Mouse (Mus musculus) lung, postnatal 0 days (tissue): ENCODE results near the gene Sertad2. TPM values are rescaled to one million over a fixed set of nuclear protein-coding genes. Genes with fewer than 3 reads are reported as not detected.
A peak's percentile ranks its signal among the peaks of the same experiment; 100 is the strongest.

Experiments
- ATAC-seq: fragments of 200-750 bp; cut with Nextera tagmentation; 2 replicates; pipeline ENCODE4 v1.8.0; 2017; ENCODE audit warnings: moderate library complexity
- DNase-seq: peaks from one replicate; pipeline ENCODE4 v3.0.0-alpha.2; 2016; ENCODE audit warnings: low spot score
- H3K27ac ChIP-seq: fragments of 300-500 bp; sonication (generic); 2 replicates; pipeline ENCODE4 v1.5.1; 2014; ENCODE audit warnings: antibody characterized with exemption, mild to moderate bottlenecking, low read length, mixed read lengths
- H3K27me3 ChIP-seq: fragments of 300-500 bp; sonication (generic); replicated peaks from 2 replicates; pipeline ENCODE4 v1.6.1; 2014; ENCODE audit warnings: low read length, mixed read lengths; ENCODE audit not compliant: insufficient read depth
- H3K36me3 ChIP-seq: fragments of 300-500 bp; sonication (generic); 2 replicates; pipeline ENCODE4 v1.6.1; 2014; ENCODE audit warnings: low read length, mixed read lengths; ENCODE audit not compliant: insufficient read depth
- H3K4me1 ChIP-seq: fragments of 300-500 bp; sonication (generic); 2 replicates; pipeline ENCODE4 v1.6.1; 2014; ENCODE audit warnings: antibody characterized with exemption, low read depth, low read length, mixed read lengths; ENCODE audit not compliant: insufficient read depth
- H3K4me2 ChIP-seq: fragments of 300-500 bp; sonication (generic); replicated peaks from 2 replicates; pipeline ENCODE4 v1.6.1; 2014; ENCODE audit warnings: low read depth, mild to moderate bottlenecking, low read length, moderate library complexity, mixed read lengths
- H3K4me3 ChIP-seq: fragments of 300-500 bp; sonication (generic); 2 replicates; pipeline ENCODE4 v1.5.1; 2014; ENCODE audit warnings: low read depth, low read length
- H3K9ac ChIP-seq: fragments of 300-500 bp; sonication (generic); replicated peaks from 2 replicates; pipeline ENCODE4 v1.6.1; 2014; ENCODE audit warnings: low read depth, mild to moderate bottlenecking
- H3K9me3 ChIP-seq: fragments of 300-500 bp; sonication (generic); 2 replicates; pipeline ENCODE4 v1.6.1; 2016; ENCODE audit warnings: low read length, mixed read lengths
- CTCF ChIP-seq: IDR thresholded peaks from 2 replicates; pipeline ENCODE4 v1.5.1; 2016; ENCODE audit warnings: antibody characterized with exemption, mild to moderate bottlenecking
- EP300 ChIP-seq: IDR thresholded peaks from 2 replicates; pipeline ENCODE4 v1.6.1; 2016; ENCODE audit warnings: antibody characterized with exemption, mild to moderate bottlenecking, control low read depth
- WGBS: fragments of 180-500 bp; shearing (Covaris S2); extraction: QIAGEN DNeasy Blood & Tissue Kit; methylation state at CpG from one replicate; pipeline ENCODE4 v1.1.7; 2014; 5-methylcytosine and 5-hydroxymethylcytosine counted together
- polyA plus RNA-seq: library from polyadenylated mRNA; unstranded; fragments of >200 nt; fragmentation: Nextera tagmentation; extraction: Ambion mirVana; gene quantifications from 2 replicates; pipeline ENCODE4 v1.2.1, GENCODE M21; 2015

The Sertad2 gene
- polyA plus RNA-seq, 1 experiment from 2014 or later, result 43.6 TPM

GRCm38 (mm10) chr11:20561323-20562002 lies 18.4 kb downstream of the Sertad2 start:
- 2% methylated on average over 13 of the region's 13 CpGs for WGBS
- no peaks in the 10 kb centered on the region for H3K27me3 ChIP-seq
- DNase-seq (peak; percentile 70), ATAC-seq (peak; percentile 89)
- H3K4me3 ChIP-seq, result peak overlapping the region; percentile 23
- TF ChIP-seq CTCF (no peak), EP300 (no peak)
- H3K9me3 ChIP-seq, result no peaks in the 10 kb centered on the region
- H3K9ac ChIP-seq, result no peak overlapping the region
- H3K36me3 ChIP-seq, result no peaks in the 10 kb centered on the region
- peak overlapping the region; percentile 59 for H3K4me2 ChIP-seq
- H3K27ac ChIP-seq, result no peak overlapping the region
- no peaks in the 10 kb centered on the region for H3K4me1 ChIP-seq

- Histone ChIP-seq H3K4me2 (no peak overlapping the region), H3K27ac (no peak overlapping the region), H3K9ac (no peak overlapping the region), H3K27me3 (no peaks in the 10 kb centered on the region), H3K9me3 (no peaks in the 10 kb centered on the region), H3K4me3 (no peak overlapping the region), H3K4me1 (no peaks in the 10 kb centered on the region), H3K36me3 (no peaks in the 10 kb centered on the region)
- no peak for TF ChIP-seq CTCF
- no peak for TF ChIP-seq EP300
- DNase-seq (no peak), ATAC-seq (no peak)
- 94% methylated on average over 4 of the region's 4 CpGs for WGBS
Measured at GRCm38 (mm10) chr11:20565057-20565456, 22.0 kb downstream of the Sertad2 start.

GRCm38 (mm10) chr11:20571702-20572413 lies 28.8 kb downstream of the Sertad2 start:
- TF ChIP-seq CTCF (no peak), EP300 (no peak)
- no peak overlapping the region for H3K27ac ChIP-seq
- H3K36me3 ChIP-seq, result no peaks in the 10 kb centered on the region
- no peak overlapping the region for H3K4me3 ChIP-seq
- H3K9ac ChIP-seq, result no peak overlapping the region
- no peaks in the 10 kb centered on the region for H3K9me3 ChIP-seq
- H3K4me2 ChIP-seq, result no peak overlapping the region
- no peaks in the 10 kb centered on the region for H3K27me3 ChIP-seq
- DNase-seq (no peak), ATAC-seq (no peak)
- 62% methylated on average over 5 of the region's 5 CpGs for WGBS
- peaks cover 5% of the 10 kb centered on the region; the same call in 1 of the 2 replicates for H3K4me1 ChIP-seq

- H3K27ac ChIP-seq, result no peak overlapping the region
- DNase-seq, result no peak
- ATAC-seq, result peak; percentile 12; the same call in 1 of the 2 replicates
- H3K9me3 ChIP-seq, result no peaks in the 10 kb centered on the region
- H3K36me3 ChIP-seq, result no peaks in the 10 kb centered on the region
- TF ChIP-seq CTCF (no peak), EP300 (no peak)
- WGBS, result 24% methylated on average over 8 of the region's 8 CpGs
- no peak overlapping the region for H3K4me3 ChIP-seq
- peaks cover 5% of the 10 kb centered on the region; the same call in 1 of the 2 replicates for H3K4me1 ChIP-seq
- H3K9ac ChIP-seq, result no peak overlapping the region
- H3K27me3 ChIP-seq, result no peaks in the 10 kb centered on the region
- H3K4me2 ChIP-seq, result no peak overlapping the region
Measured at GRCm38 (mm10) chr11:20576046-20576635, 33.1 kb downstream of the Sertad2 start.

GRCm38 (mm10) chr11:20582758-20583157 lies 39.7 kb downstream of the Sertad2 start:
- DNase-seq (no peak), ATAC-seq (no peak)
- no peaks in the 10 kb centered on the region for H3K4me1 ChIP-seq
- H3K27ac ChIP-seq, result no peak overlapping the region
- no peak for TF ChIP-seq EP300
- TF ChIP-seq CTCF, result peak; percentile 13; the same call in 1 of the 2 replicates
- no peaks in the 10 kb centered on the region for H3K27me3 ChIP-seq
- no peak overlapping the region for H3K4me2 ChIP-seq
- no peak overlapping the region for H3K4me3 ChIP-seq
- no peak overlapping the region for H3K9ac ChIP-seq
- 91% methylated on average over 2 of the region's 2 CpGs for WGBS
- no peaks in the 10 kb centered on the region for H3K9me3 ChIP-seq
- H3K36me3 ChIP-seq, result no peaks in the 10 kb centered on the region

- Histone ChIP-seq H3K9ac (no peak overlapping the region), H3K4me1 (0 out of 2 replicates have a peak, but pooled peaks cover 2% of the 10 kb centered on the region), H3K36me3 (no peaks in the 10 kb centered on the region), H3K4me3 (no peak overlapping the region), H3K4me2 (no peak overlapping the region), H3K27ac (no peak overlapping the region), H3K27me3 (no peaks in the 10 kb centered on the region), H3K9me3 (no peaks in the 10 kb centered on the region)
- ATAC-seq, result no peak
- DNase-seq, result no peak
- WGBS, result 45% methylated on average over 1 of the region's 1 CpGs
- TF ChIP-seq CTCF (no peak), EP300 (no peak)
Measured at GRCm38 (mm10) chr11:20585297-20585696, 42.2 kb downstream of the Sertad2 start.
